In the genomic region with DNA sequence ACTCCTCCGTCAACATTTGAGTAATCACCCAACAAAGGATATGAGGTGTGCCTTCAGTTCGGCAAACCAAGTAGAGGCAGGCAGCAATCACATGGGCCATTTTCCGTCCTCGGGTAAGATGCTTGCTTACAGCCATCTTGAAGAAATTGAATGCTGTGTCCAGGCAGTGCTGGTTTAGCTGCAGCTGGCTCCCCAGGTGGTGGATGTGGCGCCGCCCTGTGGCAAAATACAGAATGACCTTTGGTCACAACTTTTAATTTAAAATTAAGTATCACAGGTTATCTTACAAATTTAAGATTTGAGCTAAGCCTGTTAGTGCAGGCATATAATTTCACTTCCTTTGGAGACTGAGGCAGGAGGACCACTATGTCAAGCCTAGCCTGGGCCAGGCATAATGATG, we compare ENCODE assay signal across 8 mouse cellular contexts. TPM values are rescaled to one million over a fixed set of nuclear protein-coding genes. Genes with fewer than 3 reads are reported as not detected.
DNase-seq lines count a peak whose midpoint lies in the region; ATAC-seq and TF ChIP-seq lines count a peak whose summit lies in the region.

No protein-coding gene starts in this region.

- peak; percentile 36 for DNase-seq in kidney, postnatal 0 days (ENCODE audit: low spot score)
- DNase-seq in adrenal gland, postnatal 10 days, result peak; percentile 68
- peak; percentile 44 for DNase-seq in lung, postnatal 36 days
- no peak for DNase-seq in left cerebral cortex, postnatal 36 days (ENCODE audit: low spot score in 2 of 2)
- DNase-seq in layer of hippocampus, adult 9-11 months, result no peak

- H3K27me3 ChIP-seq in kidney, postnatal 0 days (ENCODE audit: insufficient read depth, low read length), result no peaks in the 10 kb centered on the region
- no peaks in the 10 kb centered on the region for H3K27me3 ChIP-seq in kidney, embryonic 16.5 days (ENCODE audit: insufficient read depth, low read length)
- no peaks in the 10 kb centered on the region for H3K27me3 ChIP-seq in E14TG2a.4 (ENCODE audit: insufficient read depth, low read length)

- peaks cover 34% of the 10 kb centered on the region; the same call in 1 of the 2 replicates for H3K36me3 ChIP-seq in kidney, postnatal 0 days (ENCODE audit: insufficient read depth, low read length)
- peaks cover 49% of the 10 kb centered on the region for H3K36me3 ChIP-seq in kidney, embryonic 16.5 days (ENCODE audit: insufficient read depth, low read length)
- H3K36me3 ChIP-seq in E14TG2a.4 (ENCODE audit: insufficient read depth, low read length), result peaks cover 70% of the 10 kb centered on the region

- no peak overlapping the region for H3K9ac ChIP-seq in kidney, postnatal 0 days (ENCODE audit: low read depth, low read length)
- no peak overlapping the region for H3K9ac ChIP-seq in kidney, embryonic 16.5 days (replicated peaks; ENCODE audit: low read length)

- ATAC-seq in kidney, postnatal 0 days (replicated peaks; ENCODE audit: low FRiP score, low read depth), result no peak
- no peak for ATAC-seq in kidney, embryonic 16.5 days (ENCODE audit: low FRiP score, low TSS enrichment)
- no peak for ATAC-seq in frontal cortex, adult (ENCODE audit: low TSS enrichment)

- intact Hi-C loops in left cerebral cortex, postnatal 36 days (cut with DNase I), result no loop called here

- peak; percentile 66 for TF ChIP-seq CTCF in kidney, postnatal 0 days (IDR thresholded peaks at IDR 0.05; ENCODE audit: low read depth)
- TF ChIP-seq CTCF in E14TG2a.4 (conservative IDR thresholded peaks at IDR 0.05; ENCODE audit: low read length), result peak; percentile 80

- H3K27ac ChIP-seq in kidney, postnatal 0 days, result no peak overlapping the region
- H3K27ac ChIP-seq in kidney, embryonic 16.5 days (ENCODE audit: low read length), result no peak overlapping the region

- H3K4me3 ChIP-seq in kidney, postnatal 0 days (replicated peaks; ENCODE audit: low read depth, low read length), result no peak overlapping the region
- H3K4me3 ChIP-seq in kidney, embryonic 16.5 days (ENCODE audit: low read length), result no peak overlapping the region
- H3K4me3 ChIP-seq in E14TG2a.4 (replicated peaks; ENCODE audit: low read length), result no peak overlapping the region

- no peaks in the 10 kb centered on the region for H3K9me3 ChIP-seq in kidney, postnatal 0 days (replicated peaks; ENCODE audit: low read length)
- no peaks in the 10 kb centered on the region for H3K9me3 ChIP-seq in kidney, embryonic 16.5 days (ENCODE audit: low read length)
- H3K9me3 ChIP-seq in E14TG2a.4 (ENCODE audit: low read length), result no peaks in the 10 kb centered on the region

- H3K4me1 ChIP-seq in kidney, postnatal 0 days (replicated peaks; ENCODE audit: insufficient read depth, low read length), result no peaks in the 10 kb centered on the region
- H3K4me1 ChIP-seq in kidney, embryonic 16.5 days (ENCODE audit: insufficient read depth, low read length), result peaks cover 3% of the 10 kb centered on the region; the same call in 1 of the 2 replicates
- H3K4me1 ChIP-seq in E14TG2a.4 (replicated peaks; ENCODE audit: low read depth, low read length), result no peaks in the 10 kb centered on the region

- 75% methylated on average over 6 of the region's 6 CpGs for WGBS in kidney, postnatal 0 days
- 72% methylated on average over 6 of the region's 6 CpGs for WGBS in kidney, embryonic 16.5 days

- H3K4me2 ChIP-seq in kidney, postnatal 0 days (ENCODE audit: low read length), result no peak overlapping the region
- H3K4me2 ChIP-seq in kidney, embryonic 16.5 days (replicated peaks; ENCODE audit: low read depth, low read length), result no peak overlapping the region

RNA-seq across cellular contexts. Expression of gene Btbd6, which starts 11.6 kb away (rescaled TPM):
- polyA plus RNA-seq in kidney, postnatal 0 days (2015; fragmentation: Nextera tagmentation; extraction: Ambion mirVana), result 22.8 and 24.9 TPM in 2 replicates
- polyA plus RNA-seq in kidney, embryonic 16.5 days (2015; fragmentation: Nextera tagmentation; extraction: Ambion mirVana), result 29.4 and 30.6 TPM in 2 replicates
- 10 to 100 TPM; 16.9 to 28.1 TPM for total RNA-seq in adrenal gland, postnatal 10 days (2021)
- total RNA-seq in left cerebral cortex, postnatal 36 days (2021), result 10 to 100 TPM; 59.3 to 74.3 TPM

RNA-seq across cellular contexts. Expression of gene Brf1, which starts 12.6 kb away (rescaled TPM):
- polyA plus RNA-seq in kidney, postnatal 0 days (2015; fragmentation: Nextera tagmentation; extraction: Ambion mirVana), result 41.4 and 43.6 TPM in 2 replicates
- 70.1 and 71.5 TPM in 2 replicates for polyA plus RNA-seq in kidney, embryonic 16.5 days (2015; fragmentation: Nextera tagmentation; extraction: Ambion mirVana)
- 10 to 100 TPM; 40.1 to 55.3 TPM for total RNA-seq in adrenal gland, postnatal 10 days (2021)
- total RNA-seq in left cerebral cortex, postnatal 36 days (2021), result 10 to 100 TPM; 41.4 to 55.5 TPM

RNA-seq across cellular contexts. Expression of gene Pacs2, which starts 26.4 kb away (rescaled TPM):
- polyA plus RNA-seq in kidney, postnatal 0 days (2015; fragmentation: Nextera tagmentation; extraction: Ambion mirVana), result 7.9 and 9.5 TPM in 2 replicates
- polyA plus RNA-seq in kidney, embryonic 16.5 days (2015; fragmentation: Nextera tagmentation; extraction: Ambion mirVana), result 13.3 and 13.8 TPM in 2 replicates
- 10 to 100 TPM; 30.3 to 37.1 TPM for total RNA-seq in adrenal gland, postnatal 10 days (2021)
- 10 to 100 TPM; 70.4 to 74.2 TPM for total RNA-seq in left cerebral cortex, postnatal 36 days (2021)

RNA-seq across cellular contexts. Expression of gene Nudt14, which starts 46.0 kb away (rescaled TPM):
- polyA plus RNA-seq in kidney, postnatal 0 days (2015; fragmentation: Nextera tagmentation; extraction: Ambion mirVana), result 99.2 and 102 TPM in 2 replicates
- 99.1 and 104 TPM in 2 replicates for polyA plus RNA-seq in kidney, embryonic 16.5 days (2015; fragmentation: Nextera tagmentation; extraction: Ambion mirVana)
- total RNA-seq in adrenal gland, postnatal 10 days (2021), result 10 to 100 TPM; 46.9 to 50.2 TPM
- total RNA-seq in left cerebral cortex, postnatal 36 days (2021), result 10 to 100 TPM; 11.0 to 12.3 TPM

RNA-seq across cellular contexts. Expression of gene Jag2, which starts 58.3 kb away (rescaled TPM):
- 2.4 and 2.9 TPM in 2 replicates for polyA plus RNA-seq in kidney, postnatal 0 days (2015; fragmentation: Nextera tagmentation; extraction: Ambion mirVana)
- polyA plus RNA-seq in kidney, embryonic 16.5 days (2015; fragmentation: Nextera tagmentation; extraction: Ambion mirVana), result 2.2 and 2.5 TPM in 2 replicates
- 10 to 100 TPM; 13.2 to 23.1 TPM for total RNA-seq in adrenal gland, postnatal 10 days (2021)
- 10 to 100 TPM; 47.9 to 61.7 TPM for total RNA-seq in left cerebral cortex, postnatal 36 days (2021)

Comparison
In these comparisons a context has a peak if more than half of its experiments do, and no peak if none do; other contexts are left out.
1. DNase-seq: peak in kidney, postnatal 0 days (single experiment), adrenal gland, postnatal 10 days (single experiment) and lung, postnatal 36 days (single experiment); none in left cerebral cortex, postnatal 36 days (0 of 2) and layer of hippocampus, adult 9-11 months (single experiment).